Mouse (Mus musculus) left cerebral cortex, adult 9 months (tissue): ENCODE data around the gene Capn1.
"Not testable (repeated sequence)": the region's sequence is repeated elsewhere in the genome, so short reads cannot be mapped to it uniquely, and the experiment has no call there.

ENCODE experiments used
- DNase-seq, 2 experiments: peaks; one replicate each; pipeline ENCODE4 v3.0.0; 2022; ENCODE audit warnings: low spot score in 2 of 2

The Capn1 gene

GRCm38 (mm10) chr19:6015511-6016315 is at the start of gene Capn1:
TSS of gene Capn1 (minus strand) at chr19:6015897.
- DNase-seq: peak; percentile 30 to 67

GRCm38 (mm10) chr19:6063081-6063480 is 47.4 kb upstream of the Capn1 start:
- DNase-seq: no peak

- no peak for DNase-seq
Measured at GRCm38 (mm10) chr19:6062418-6062817, 46.7 kb upstream of the Capn1 start.

GRCm38 (mm10) chr19:6061641-6062302 is 46.1 kb upstream of the Capn1 start:
- no peak for DNase-seq

- peak; percentile 86 to 95 for DNase-seq
Measured at GRCm38 (mm10) chr19:6061021-6061533, 45.4 kb upstream of the Capn1 start, which contains the start of gene Znhit2. TSS of gene Znhit2 (plus strand) at chr19:6061192.

- no peak for DNase-seq
Measured at GRCm38 (mm10) chr19:6058966-6059365, 43.3 kb upstream of the Capn1 start.

GRCm38 (mm10) chr19:6058513-6058912 is 42.8 kb upstream of the Capn1 start:
- DNase-seq: no peak

- DNase-seq: peak; percentile 95 to 98
Measured at GRCm38 (mm10) chr19:6057313-6058096, 41.8 kb upstream of the Capn1 start, which contains the start of the genes Mrpl49 and Fau. TSS of gene Mrpl49 (minus strand) at chr19:6057785. TSS of gene Fau (plus strand) at chr19:6057844.

- no peak for DNase-seq
Measured at GRCm38 (mm10) chr19:6056696-6057095, 41.0 kb upstream of the Capn1 start.

GRCm38 (mm10) chr19:6054296-6054695 is 38.6 kb upstream of the Capn1 start:
- no peak for DNase-seq

GRCm38 (mm10) chr19:6052516-6052915 is 36.8 kb upstream of the Capn1 start:
- no peak for DNase-seq

GRCm38 (mm10) chr19:6048681-6049410 is 33.1 kb upstream of the Capn1 start:
- no peak for DNase-seq

GRCm38 (mm10) chr19:6047899-6048166 is 32.1 kb upstream of the Capn1 start:
- DNase-seq: no peak

- DNase-seq: no peak
Measured at GRCm38 (mm10) chr19:6047154-6047898, 31.6 kb upstream of the Capn1 start.

GRCm38 (mm10) chr19:6046294-6047153 is 30.8 kb upstream of the Capn1 start, which contains the start of gene Syvn1:
TSS of gene Syvn1 (plus strand) at chr19:6046576.
- peak; percentile 90 to 94 for DNase-seq

GRCm38 (mm10) chr19:6045366-6046293 is 29.9 kb upstream of the Capn1 start:
- DNase-seq: no peak

GRCm38 (mm10) chr19:6044102-6044501 is 28.4 kb upstream of the Capn1 start:
- DNase-seq: not testable (repeated sequence)

- no peak for DNase-seq
Measured at GRCm38 (mm10) chr19:6042293-6042692, 26.6 kb upstream of the Capn1 start.

- no peak for DNase-seq
Measured at GRCm38 (mm10) chr19:6040002-6040401, 24.3 kb upstream of the Capn1 start.
